Mouse (Mus musculus) liver, embryonic 14.5 days (tissue): ENCODE measurements around the gene Pak6. TPM values are rescaled to one million over a fixed set of nuclear protein-coding genes. Genes with fewer than 3 reads are reported as not detected.
"Not testable (repeated sequence)": the region's sequence is repeated elsewhere in the genome, so short reads cannot be mapped to it uniquely, and the experiment has no call there.

Experiments
- ATAC-seq: fragments of 200-750 bp; cut with Nextera tagmentation; 2 replicates; pipeline ENCODE4 v1.8.0; 2017; ENCODE audit warnings: moderate number of reproducible peaks, mild to moderate bottlenecking, moderate library complexity; ENCODE audit not compliant: insufficient read depth
- DNase-seq, 3 experiments: peaks; one replicate each; pipeline ENCODE4 v3.0.0-alpha.2; 2012 to 2013; ENCODE audit warnings: low read depth in 3 of 3, low spot score in 3 of 3
- H3K27ac ChIP-seq: fragments of 300-500 bp; sonication (generic); 2 replicates; pipeline ENCODE4 v1.5.1; 2014; ENCODE audit warnings: moderate library complexity, mild to moderate bottlenecking, control low read depth, inconsistent platforms
- H3K27me3 ChIP-seq: fragments of 300-500 bp; sonication (generic); 2 replicates; pipeline ENCODE4 v1.6.1; 2014; ENCODE audit warnings: mild to moderate bottlenecking, low read length, moderate library complexity; ENCODE audit not compliant: control insufficient read depth, insufficient read depth
- H3K36me3 ChIP-seq: fragments of 300-500 bp; sonication (generic); replicated peaks from 2 replicates; pipeline ENCODE4 v1.6.1; 2014; ENCODE audit warnings: low read depth; ENCODE audit not compliant: control insufficient read depth, insufficient read depth
- H3K4me1 ChIP-seq, 2 experiments: fragments of 200-500 bp in 1 of 2; fragments of 300-500 bp in 1 of 2; sonication (generic) in 1 of 2; replicated peaks; 2 replicates each; pipeline ENCODE4 v1.6.1; 2012 to 2014; ENCODE audit warnings: antibody characterized with exemption in 1 of 2, inconsistent platforms in 1 of 2, low read length in 1 of 2; ENCODE audit not compliant: control insufficient read depth in 2 of 2, insufficient read depth in 2 of 2
- H3K4me2 ChIP-seq: fragments of 300-500 bp; sonication (generic); 2 replicates; pipeline ENCODE4 v1.6.1; 2014; ENCODE audit warnings: low read depth, mild to moderate bottlenecking, control low read depth, moderate library complexity
- H3K4me3 ChIP-seq, 2 experiments: fragments of 200-500 bp in 1 of 2; fragments of 300-500 bp in 1 of 2; sonication (generic) in 1 of 2; 2 replicates each; pipeline ENCODE4 v1.5.1; 2012 to 2014; ENCODE audit warnings: low read depth in 2 of 2, low read length in 2 of 2, mild to moderate bottlenecking in 2 of 2, control low read depth in 1 of 2, inconsistent platforms in 1 of 2, moderate library complexity in 1 of 2; ENCODE audit not compliant: insufficient read depth in 1 of 2
- H3K9ac ChIP-seq: fragments of 300-500 bp; sonication (generic); replicated peaks from 2 replicates; pipeline ENCODE4 v1.6.1; 2014; ENCODE audit warnings: mild to moderate bottlenecking, control low read depth, moderate library complexity
- H3K9me3 ChIP-seq: fragments of 300-500 bp; sonication (generic); 2 replicates; pipeline ENCODE4 v1.6.1; 2016; ENCODE audit warnings: low read length, mixed read lengths; ENCODE audit not compliant: control insufficient read depth
- CTCF ChIP-seq: IDR thresholded peaks from 2 replicates; pipeline ENCODE4 v1.5.1; 2016; ENCODE audit warnings: antibody characterized with exemption, low read depth, control low read depth
- EP300 ChIP-seq: IDR thresholded peaks from 2 replicates; pipeline ENCODE4 v1.6.1; 2016; ENCODE audit warnings: antibody characterized with exemption, low read depth
- WGBS: fragments of 180-500 bp; shearing (Covaris S2); extraction: QIAGEN DNeasy Blood & Tissue Kit; methylation state at CpG from one replicate; pipeline ENCODE4 v1.1.7; 2014; ENCODE audit not compliant: insufficient replicate concordance; 5-methylcytosine and 5-hydroxymethylcytosine counted together
- polyA plus RNA-seq, 2 experiments: library from polyadenylated mRNA; depleted of rRNA in 1 of 2; stranded (reverse) in 1 of 2; unstranded in 1 of 2; fragments of >200 nt; fragmentation: Nextera tagmentation in 1 of 2; extraction: Ambion mirVana in 1 of 2; gene quantifications; 2 replicates each; pipeline versions ENCODE4 v1.2.1 to v1.2.3; 2012 to 2014

Gene Pak6
- polyA plus RNA-seq, 2 experiments = 0.17 to 0.48 TPM

- Histone ChIP-seq H3K27ac (no peak overlapping the region), H3K4me1 (no peaks in the 10 kb centered on the region), H3K36me3 (peaks cover 65% of the 10 kb centered on the region), H3K9ac (no peak overlapping the region), H3K4me3 (no peak overlapping the region), H3K9me3 (no peaks in the 10 kb centered on the region), H3K4me2 (no peak overlapping the region), H3K27me3 (no peaks in the 10 kb centered on the region)
- no peak for TF ChIP-seq CTCF
- no peak for TF ChIP-seq EP300
- WGBS = 72% methylated on average over 3 of the region's 3 CpGs
- DNase-seq (no peak), ATAC-seq (no peak)
These were observed 20.7 kb upstream of the Pak6 start for GRCm38 (mm10) chr2:118642431-118642830.

- ATAC-seq = no peak
- H3K36me3 ChIP-seq = peaks cover 63% of the 10 kb centered on the region
These were observed 20.2 kb upstream of the Pak6 start for GRCm38 (mm10) chr2:118642942-118643341.

GRCm38 (mm10) chr2:118646665-118647064 lies 16.4 kb upstream of the Pak6 start:
- H3K9ac ChIP-seq = no peak overlapping the region
- no peak for ATAC-seq
- peaks cover 26% of the 10 kb centered on the region for H3K36me3 ChIP-seq
- no peaks in the 10 kb centered on the region for H3K4me1 ChIP-seq
- H3K4me2 ChIP-seq = no peak overlapping the region
- H3K27me3 ChIP-seq = no peaks in the 10 kb centered on the region
- 73% methylated on average over 5 of the region's 5 CpGs for WGBS
- DNase-seq = no peak
- TF ChIP-seq EP300 = no peak
- TF ChIP-seq CTCF = no peak
- no peak overlapping the region for H3K27ac ChIP-seq
- H3K9me3 ChIP-seq = no peaks in the 10 kb centered on the region
- no peak overlapping the region for H3K4me3 ChIP-seq

More at GRCm38 (mm10) chr2:118642942-118643341, 20.2 kb upstream of the Pak6 start:
- H3K27me3 ChIP-seq = no peaks in the 10 kb centered on the region
- WGBS = 46% methylated on average over 3 of the region's 3 CpGs
- H3K9ac ChIP-seq = no peak overlapping the region
- H3K4me2 ChIP-seq = no peak overlapping the region
- TF ChIP-seq CTCF = no peak
- no peak for TF ChIP-seq EP300
- H3K9me3 ChIP-seq = no peaks in the 10 kb centered on the region
- no peak overlapping the region for H3K4me3 ChIP-seq
- H3K4me1 ChIP-seq = no peaks in the 10 kb centered on the region
- no peak overlapping the region for H3K27ac ChIP-seq
- no peak for DNase-seq

- not testable (repeated sequence) for H3K9ac ChIP-seq, H3K27ac ChIP-seq, H3K4me1 ChIP-seq, ATAC-seq, H3K4me3 ChIP-seq, H3K36me3 ChIP-seq, H3K27me3 ChIP-seq, H3K4me2 ChIP-seq, DNase-seq, H3K9me3 ChIP-seq
- 28% methylated on average over 2 of the region's 2 CpGs for WGBS
These were observed 12.4 kb upstream of the Pak6 start for GRCm38 (mm10) chr2:118650697-118651096.

GRCm38 (mm10) chr2:118656688-118657281 lies 6.3 kb upstream of the Pak6 start:
- no peaks in the 10 kb centered on the region for H3K27me3 ChIP-seq
- H3K9me3 ChIP-seq = no peaks in the 10 kb centered on the region
- WGBS = 49% methylated on average over 3 of the region's 3 CpGs
- no peak overlapping the region for H3K4me3 ChIP-seq
- TF ChIP-seq CTCF = no peak
- no peak for TF ChIP-seq EP300
- no peak for ATAC-seq
- no peak overlapping the region for H3K4me2 ChIP-seq
- peak overlapping the region; percentile 42 for H3K27ac ChIP-seq
- no peak overlapping the region; the same call in 1 of the 2 replicates for H3K9ac ChIP-seq
- peaks cover 27 to 41% of the 10 kb centered on the region in 2 experiments for H3K4me1 ChIP-seq
- H3K36me3 ChIP-seq = no peaks in the 10 kb centered on the region
- DNase-seq = no peak
